1 mouse cellular context compared by ENCODE assay signal in genomic region chr8:72521888-72522287, GRCm38 (mm10).
A peak's percentile ranks its signal among the peaks of the same experiment; 100 is the strongest.
TF ChIP-seq lines count a peak whose summit lies in the region.

No protein-coding gene starts in this region.

TF ChIP-seq in MEL, 35 proteins besides CTCF, POLR2A, EP300 and RAD21:
- no peak for TF ChIP-seq SMC3 (IDR thresholded peaks at IDR 0.05; ENCODE audit: low read depth, low read length)
- TF ChIP-seq ZMIZ1 (IDR thresholded peaks at IDR 0.05; ENCODE audit: low read depth, low read length): no peak
- TF ChIP-seq ETS1 (IDR thresholded peaks at IDR 0.05; ENCODE audit: low read depth, low read length): peak; percentile 84
- peak; percentile 38; the same call in 1 of the 2 replicates for TF ChIP-seq SIN3A (IDR thresholded peaks at IDR 0.05; ENCODE audit: low read length)
- TF ChIP-seq POLR2AphosphoS5 (IDR thresholded peaks at IDR 0.05; ENCODE audit: borderline replicate concordance, low read depth, low read length): no peak
- TF ChIP-seq NRF1 (IDR thresholded peaks at IDR 0.05; ENCODE audit: insufficient read depth, low read depth, low read length, poor library complexity, severe bottlenecking): no peak
- peak; percentile 74 for TF ChIP-seq GATA1 (IDR thresholded peaks at IDR 0.05; ENCODE audit: low read depth, low read length)
- peak; percentile 94 for TF ChIP-seq RCOR1 (IDR thresholded peaks at IDR 0.05; ENCODE audit: low read depth, low read length)
- peak; percentile 67; the same call in 1 of the 2 replicates for TF ChIP-seq TCF12 (IDR thresholded peaks at IDR 0.05; ENCODE audit: low read depth, low read length)
- TF ChIP-seq TBP (IDR thresholded peaks at IDR 0.05; ENCODE audit: low read depth, low read length): peak; percentile 75
